Mouse (Mus musculus) embryonic facial prominence, embryonic 12.5 days (tissue): ENCODE measurements around the gene Rab43. TPM values are rescaled to one million over a fixed set of nuclear protein-coding genes. Genes with fewer than 3 reads are reported as not detected.

ENCODE experiments used
- ATAC-seq: fragments of 200-750 bp; cut with Nextera tagmentation; 2 replicates; pipeline ENCODE4 v1.8.0; 2017; ENCODE audit not compliant: insufficient number of reproducible peaks, insufficient read depth, low FRiP score, low TSS enrichment
- H3K27ac ChIP-seq: fragments of 300-500 bp; sonication (generic); 2 replicates; pipeline ENCODE4 v1.5.1; 2016; ENCODE audit warnings: mild to moderate bottlenecking
- H3K27me3 ChIP-seq: fragments of 300-500 bp; sonication (generic); 2 replicates; pipeline ENCODE4 v1.6.1; 2016; ENCODE audit warnings: mild to moderate bottlenecking, moderate library complexity
- H3K36me3 ChIP-seq: fragments of 300-500 bp; sonication (generic); 2 replicates; pipeline ENCODE4 v1.6.1; 2016; ENCODE audit warnings: mild to moderate bottlenecking
- H3K4me1 ChIP-seq: fragments of 300-500 bp; sonication (generic); 2 replicates; pipeline ENCODE4 v1.6.1; 2016
- H3K4me2 ChIP-seq: fragments of 300-500 bp; sonication (generic); replicated peaks from 2 replicates; pipeline ENCODE4 v1.6.1; 2016; ENCODE audit warnings: mild to moderate bottlenecking, moderate library complexity
- H3K4me3 ChIP-seq: fragments of 300-500 bp; sonication (generic); 2 replicates; pipeline ENCODE4 v1.5.1; 2016; ENCODE audit warnings: mild to moderate bottlenecking
- H3K9ac ChIP-seq: fragments of 300-500 bp; sonication (generic); 2 replicates; pipeline ENCODE4 v1.6.1; 2016; ENCODE audit warnings: mild to moderate bottlenecking, moderate library complexity
- H3K9me3 ChIP-seq: fragments of 300-500 bp; sonication (generic); 2 replicates; pipeline ENCODE4 v1.6.1; 2016; ENCODE audit warnings: mild to moderate bottlenecking, moderate library complexity
- WGBS: fragments of 180-500 bp; shearing (Covaris S2); methylation state at CpG from one replicate; pipeline ENCODE4 v1.1.7; 2016; 5-methylcytosine and 5-hydroxymethylcytosine counted together
- polyA plus RNA-seq: library from polyadenylated mRNA; unstranded; fragments of >200 nt; fragmentation: Nextera tagmentation; extraction: Ambion mirVana; gene quantifications from 2 replicates; pipeline ENCODE4 v1.2.1, GENCODE M21; 2016

The Rab43 gene
- polyA plus RNA-seq, 1 experiment from 2014 or later, result 12.0 TPM

DNA sequence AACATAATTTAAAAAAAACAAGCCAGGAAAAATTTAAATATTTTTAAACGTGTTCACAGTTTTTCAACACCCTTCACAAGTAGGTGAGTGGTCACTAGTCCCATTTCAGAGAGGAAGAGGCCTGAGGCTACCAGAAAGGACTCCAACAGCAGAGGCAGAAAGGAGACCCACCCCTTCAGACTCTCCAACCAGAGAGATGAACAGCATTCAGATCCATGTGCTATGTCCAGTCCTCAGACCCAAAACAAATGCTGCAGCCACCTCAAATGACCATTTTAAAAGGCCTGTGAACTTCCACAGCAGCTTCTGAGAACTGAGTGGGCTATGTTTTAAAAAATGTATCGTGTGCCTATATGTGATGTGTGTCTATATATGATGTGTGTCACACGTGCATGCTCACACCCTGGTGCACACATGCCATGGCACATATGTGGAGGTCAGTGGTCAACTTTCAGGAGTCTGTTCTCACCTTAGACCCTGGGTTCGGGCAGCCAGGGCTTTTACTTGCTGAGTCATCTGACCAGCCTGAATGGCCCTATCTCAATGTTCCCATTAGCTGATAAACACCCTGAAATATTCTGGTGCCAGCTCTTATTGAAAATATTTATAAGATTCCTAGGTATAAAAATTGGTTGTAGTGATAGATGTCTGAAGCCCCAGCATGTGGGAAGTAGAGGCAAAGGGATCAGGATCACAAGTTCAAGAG is 4.1 kb downstream of the Rab43 start:
- no peak for ATAC-seq

DNA sequence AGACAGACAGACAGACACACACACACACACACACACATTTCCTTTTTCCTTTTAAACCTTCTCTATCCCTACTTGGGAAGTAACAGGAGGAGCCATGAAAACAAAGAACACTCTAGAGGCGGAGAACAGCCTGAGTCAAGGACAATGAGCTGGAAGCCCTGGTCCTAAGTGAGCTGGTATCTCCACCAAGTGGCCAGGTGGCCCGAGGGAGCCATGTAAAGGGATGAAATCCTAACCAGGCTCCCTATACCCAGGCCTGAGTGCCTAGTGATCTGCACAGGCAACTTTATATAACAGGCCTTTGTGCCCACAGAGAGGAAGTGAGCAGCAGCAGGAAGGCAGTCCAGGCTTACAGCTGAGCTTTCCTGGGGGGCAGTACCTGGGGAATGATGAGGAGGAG is 5.1 kb downstream of the Rab43 start:
- Histone ChIP-seq H3K4me2 (no peak overlapping the region), H3K27ac (no peak overlapping the region), H3K27me3 (no peaks in the 10 kb centered on the region), H3K36me3 (peaks cover 3% of the 10 kb centered on the region; the same call in 1 of the 2 replicates), H3K4me1 (0 out of 2 replicates have a peak, but pooled peaks cover 2% of the 10 kb centered on the region), H3K9me3 (no peaks in the 10 kb centered on the region), H3K4me3 (no peak overlapping the region), H3K9ac (no peak overlapping the region)
- 50% methylated on average over 2 of the region's 2 CpGs for WGBS
- ATAC-seq, result no peak

More for the DNA sequence above, 4.1 kb downstream of the Rab43 start:
- Histone ChIP-seq H3K4me2 (no peak overlapping the region), H3K9me3 (no peaks in the 10 kb centered on the region), H3K27ac (no peak overlapping the region), H3K4me1 (peaks cover 9% of the 10 kb centered on the region; the same call in 1 of the 2 replicates), H3K9ac (no peak overlapping the region), H3K27me3 (no peaks in the 10 kb centered on the region), H3K4me3 (no peak overlapping the region), H3K36me3 (peaks cover 3% of the 10 kb centered on the region; the same call in 1 of the 2 replicates)
- WGBS, result 82% methylated on average over 4 of the region's 4 CpGs

DNA sequence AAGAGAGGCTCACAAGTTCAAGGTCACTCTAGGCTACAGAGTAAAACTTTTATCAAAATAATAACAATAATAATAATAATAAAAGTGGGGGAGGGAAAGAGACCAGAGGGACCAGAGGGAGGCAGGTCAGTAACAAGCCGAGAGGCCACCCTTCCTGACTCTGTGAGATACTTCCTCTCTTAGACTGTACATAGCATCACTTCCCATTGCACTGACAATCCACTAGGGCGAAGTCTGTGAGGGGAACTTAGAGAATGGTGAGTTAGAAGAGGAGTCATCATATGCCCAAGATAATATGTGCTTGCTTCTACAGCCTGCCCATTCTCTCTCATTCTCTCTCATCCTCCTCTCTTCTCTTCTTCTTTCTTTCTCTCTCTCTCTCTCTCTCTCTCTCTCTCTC is 5.9 kb downstream of the Rab43 start:
- peaks cover 3% of the 10 kb centered on the region; the same call in 1 of the 2 replicates for H3K36me3 ChIP-seq
- no peak for ATAC-seq

DNA sequence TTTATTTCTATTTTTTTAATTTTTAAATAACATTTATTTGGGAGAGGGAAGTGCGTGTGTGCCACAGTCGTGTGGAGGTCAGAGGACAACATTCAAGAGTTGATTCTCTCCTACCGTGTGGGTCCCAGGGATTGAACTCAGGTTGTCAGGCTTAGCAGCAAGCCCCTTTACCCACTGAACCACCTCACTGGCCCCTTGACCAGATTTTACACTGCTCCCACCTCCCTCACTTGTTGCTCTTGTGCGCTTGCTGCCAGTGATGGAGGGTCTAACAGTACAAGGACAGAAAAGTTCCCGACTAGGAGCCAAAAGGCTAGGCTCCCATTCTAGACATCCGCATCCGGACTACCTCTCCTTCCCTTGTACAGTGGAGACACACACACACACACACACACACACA is 6.5 kb downstream of the Rab43 start:
- H3K9ac ChIP-seq, result no peak overlapping the region
- 90% methylated on average over 7 of the region's 7 CpGs for WGBS
- no peak overlapping the region for H3K4me3 ChIP-seq
- H3K4me1 ChIP-seq, result 0 out of 2 replicates have a peak, but pooled peaks cover 2% of the 10 kb centered on the region
- H3K9me3 ChIP-seq, result no peaks in the 10 kb centered on the region
- H3K27ac ChIP-seq, result no peak overlapping the region
- no peak overlapping the region for H3K4me2 ChIP-seq
- no peaks in the 10 kb centered on the region for H3K27me3 ChIP-seq
- peaks cover 3% of the 10 kb centered on the region; the same call in 1 of the 2 replicates for H3K36me3 ChIP-seq
- no peak for ATAC-seq

More for the DNA sequence above, 5.9 kb downstream of the Rab43 start:
- Histone ChIP-seq H3K4me3 (no peak overlapping the region), H3K4me1 (0 out of 2 replicates have a peak, but pooled peaks cover 2% of the 10 kb centered on the region), H3K9ac (no peak overlapping the region), H3K4me2 (no peak overlapping the region), H3K9me3 (no peaks in the 10 kb centered on the region), H3K27ac (no peak overlapping the region), H3K27me3 (no peaks in the 10 kb centered on the region)
- WGBS, result 86% methylated on average over 2 of the region's 2 CpGs

DNA sequence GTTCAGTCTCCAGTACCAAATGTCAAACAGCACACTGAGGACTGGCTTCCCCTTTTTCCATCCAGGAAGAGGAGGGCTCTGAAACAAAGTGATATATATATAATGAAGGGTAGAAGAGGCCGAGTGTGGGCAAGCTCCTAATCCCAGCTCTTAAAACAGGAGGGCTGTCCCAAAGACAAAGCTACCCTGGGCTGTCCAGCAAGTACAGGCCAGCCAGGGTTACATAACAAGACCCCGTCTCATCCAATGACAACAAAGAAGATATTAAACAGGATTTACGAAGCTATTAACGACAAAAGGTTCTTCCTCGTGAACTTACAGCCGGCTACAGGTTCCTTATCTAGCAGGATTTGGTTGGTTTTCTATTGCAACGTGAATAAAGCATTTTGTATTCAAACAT is 7.1 kb downstream of the Rab43 start:
- ATAC-seq, result no peak
- Histone ChIP-seq H3K27ac (no peak overlapping the region), H3K27me3 (no peaks in the 10 kb centered on the region), H3K4me3 (no peak overlapping the region), H3K36me3 (peaks cover 3% of the 10 kb centered on the region; the same call in 1 of the 2 replicates), H3K9ac (no peak overlapping the region), H3K4me1 (0 out of 2 replicates have a peak, but pooled peaks cover 2% of the 10 kb centered on the region), H3K4me2 (no peak overlapping the region), H3K9me3 (no peaks in the 10 kb centered on the region)
- 84% methylated on average over 7 of the region's 7 CpGs for WGBS

DNA sequence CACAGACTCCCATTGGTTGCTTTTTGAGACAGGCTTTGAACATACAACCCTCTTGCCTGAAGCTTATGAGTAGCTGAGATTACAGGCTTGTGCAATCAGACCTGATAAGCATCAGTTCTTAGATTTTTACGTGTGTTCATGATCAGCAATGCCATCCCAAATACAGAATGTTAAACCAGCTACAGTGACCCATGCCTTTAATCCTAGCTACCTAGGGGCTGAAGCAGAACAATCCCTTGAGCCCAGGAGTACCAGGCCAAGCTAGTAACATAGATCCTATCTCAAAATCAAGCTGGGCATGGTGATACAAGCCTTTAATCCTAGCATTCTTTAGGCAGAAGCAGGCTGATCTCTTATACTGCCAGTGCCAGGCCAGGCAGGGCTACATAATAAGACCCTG is 7.9 kb downstream of the Rab43 start:
- Histone ChIP-seq H3K36me3 (peaks cover 3% of the 10 kb centered on the region; the same call in 1 of the 2 replicates), H3K27me3 (no peaks in the 10 kb centered on the region), H3K9me3 (no peaks in the 10 kb centered on the region), H3K27ac (no peak overlapping the region), H3K9ac (no peak overlapping the region), H3K4me1 (no peaks in the 10 kb centered on the region), H3K4me3 (no peak overlapping the region), H3K4me2 (no peak overlapping the region)
- ATAC-seq, result no peak
- 85% methylated on average over 1 of the region's 1 CpGs for WGBS

DNA sequence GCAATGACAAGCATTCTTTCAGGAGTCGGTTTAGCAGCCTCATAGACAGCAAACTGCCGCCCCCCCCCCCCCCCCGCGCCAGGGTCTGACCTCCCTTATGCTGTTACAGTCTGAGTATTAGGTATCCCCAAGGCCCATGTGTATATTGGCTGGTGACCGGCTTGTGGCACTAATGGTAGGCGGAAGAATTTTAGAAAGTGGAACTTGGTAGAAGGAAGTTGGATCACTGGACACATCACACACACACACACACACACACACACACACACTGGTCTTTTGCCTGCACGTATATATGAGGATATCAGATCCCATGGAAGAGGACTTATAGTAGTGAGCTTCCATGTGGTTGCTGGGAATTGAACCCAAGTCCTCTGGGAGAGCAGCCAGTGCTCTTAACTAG is 9.5 kb downstream of the Rab43 start:
- Histone ChIP-seq H3K4me1 (no peaks in the 10 kb centered on the region), H3K27ac (no peak overlapping the region), H3K4me2 (no peak overlapping the region), H3K9ac (no peak overlapping the region), H3K36me3 (no peaks in the 10 kb centered on the region; the same call in 1 of the 2 replicates), H3K9me3 (no peaks in the 10 kb centered on the region), H3K27me3 (no peaks in the 10 kb centered on the region), H3K4me3 (no peak overlapping the region)
- ATAC-seq, result no peak
- WGBS, result 83% methylated on average over 7 of the region's 7 CpGs

DNA sequence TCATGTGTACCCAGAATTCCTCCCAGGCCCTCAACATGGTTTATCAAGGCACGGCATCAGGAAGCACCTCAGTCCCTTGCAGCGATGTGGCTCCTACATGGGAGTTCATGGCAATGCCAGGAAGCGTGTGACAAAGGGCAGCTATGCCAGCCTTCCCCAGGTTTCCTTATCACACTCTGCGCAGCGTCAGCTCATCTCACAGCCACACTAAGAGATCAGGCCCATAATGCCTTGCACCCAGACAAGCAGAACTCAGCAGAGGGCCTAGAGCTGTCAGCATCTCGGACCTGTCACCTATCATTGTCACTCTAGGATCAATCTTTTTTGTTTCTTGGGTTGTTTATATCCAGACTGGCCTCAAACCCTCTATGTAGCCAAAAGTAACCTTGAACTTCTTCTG is 12.4 kb downstream of the Rab43 start:
- 84% methylated on average over 6 of the region's 6 CpGs for WGBS
- no peak overlapping the region for H3K9ac ChIP-seq
- no peaks in the 10 kb centered on the region; the same call in 1 of the 2 replicates for H3K36me3 ChIP-seq
- no peak for ATAC-seq
- no peak overlapping the region for H3K27ac ChIP-seq
- H3K4me1 ChIP-seq, result no peaks in the 10 kb centered on the region
- H3K4me2 ChIP-seq, result no peak overlapping the region
- no peak overlapping the region for H3K4me3 ChIP-seq
- no peaks in the 10 kb centered on the region for H3K9me3 ChIP-seq
- no peaks in the 10 kb centered on the region for H3K27me3 ChIP-seq

DNA sequence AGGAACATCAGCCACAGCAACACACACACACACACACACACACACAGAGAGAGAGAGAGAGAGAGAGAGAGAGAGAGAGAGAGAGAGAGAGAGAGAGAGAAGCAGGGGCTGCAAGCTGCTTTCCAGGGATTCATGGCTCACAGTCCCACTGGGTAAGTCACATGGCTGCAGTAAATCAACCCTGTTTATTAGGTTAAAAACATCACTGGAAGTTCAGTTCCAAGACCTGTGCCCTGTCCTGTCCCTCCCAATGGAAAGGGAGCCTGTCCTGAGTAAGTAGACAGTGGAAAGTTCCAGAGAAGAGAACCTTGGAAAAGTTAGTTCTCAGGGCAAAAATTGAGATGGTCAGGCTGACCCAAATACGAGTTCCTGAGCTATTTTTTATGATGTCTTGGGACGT is 14.6 kb downstream of the Rab43 start:
- H3K9me3 ChIP-seq, result no peaks in the 10 kb centered on the region
- 40% methylated on average over 2 of the region's 2 CpGs for WGBS
- no peak overlapping the region for H3K27ac ChIP-seq
- H3K4me2 ChIP-seq, result no peak overlapping the region
- peaks cover 3% of the 10 kb centered on the region for H3K36me3 ChIP-seq
- no peak overlapping the region for H3K4me3 ChIP-seq
- no peak overlapping the region for H3K9ac ChIP-seq
- no peaks in the 10 kb centered on the region for H3K27me3 ChIP-seq
- no peaks in the 10 kb centered on the region for H3K4me1 ChIP-seq
- ATAC-seq, result no peak

DNA sequence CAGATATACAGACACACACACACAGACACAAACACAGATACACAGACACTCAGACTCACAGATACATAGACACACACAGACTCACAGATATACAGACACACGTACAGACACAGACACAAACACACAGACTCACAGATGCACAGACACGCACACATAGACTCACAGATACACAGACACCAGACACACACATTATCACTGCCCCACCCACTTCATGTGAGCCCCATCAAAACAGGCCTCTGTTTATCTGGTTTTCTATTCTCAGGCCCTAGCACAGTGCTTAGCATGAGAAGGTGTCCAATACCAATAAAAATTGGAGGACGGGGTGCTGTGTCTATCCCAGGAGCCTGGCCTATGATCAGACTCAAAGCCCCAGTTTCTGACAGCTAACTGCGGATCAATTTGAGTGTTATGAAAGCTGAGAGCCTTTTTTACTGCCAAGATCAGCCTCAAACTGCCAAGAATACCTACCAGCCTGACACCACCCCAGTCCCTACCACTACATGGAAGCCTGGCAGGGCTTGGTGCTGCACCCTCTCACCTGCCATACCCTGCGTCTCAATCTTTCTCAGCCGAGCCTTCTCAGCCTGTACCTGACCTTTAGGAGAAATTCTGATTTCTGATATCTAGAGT is 15.6 kb downstream of the Rab43 start:
- 85% methylated on average over 6 of the region's 6 CpGs for WGBS
- Histone ChIP-seq H3K9ac (peak overlapping the region; percentile 20; the same call in 1 of the 2 replicates), H3K9me3 (no peaks in the 10 kb centered on the region), H3K27me3 (no peaks in the 10 kb centered on the region), H3K4me2 (no peak overlapping the region), H3K4me3 (no peak overlapping the region), H3K36me3 (peaks cover 11% of the 10 kb centered on the region), H3K27ac (no peak overlapping the region), H3K4me1 (no peaks in the 10 kb centered on the region)
- ATAC-seq, result no peak

DNA sequence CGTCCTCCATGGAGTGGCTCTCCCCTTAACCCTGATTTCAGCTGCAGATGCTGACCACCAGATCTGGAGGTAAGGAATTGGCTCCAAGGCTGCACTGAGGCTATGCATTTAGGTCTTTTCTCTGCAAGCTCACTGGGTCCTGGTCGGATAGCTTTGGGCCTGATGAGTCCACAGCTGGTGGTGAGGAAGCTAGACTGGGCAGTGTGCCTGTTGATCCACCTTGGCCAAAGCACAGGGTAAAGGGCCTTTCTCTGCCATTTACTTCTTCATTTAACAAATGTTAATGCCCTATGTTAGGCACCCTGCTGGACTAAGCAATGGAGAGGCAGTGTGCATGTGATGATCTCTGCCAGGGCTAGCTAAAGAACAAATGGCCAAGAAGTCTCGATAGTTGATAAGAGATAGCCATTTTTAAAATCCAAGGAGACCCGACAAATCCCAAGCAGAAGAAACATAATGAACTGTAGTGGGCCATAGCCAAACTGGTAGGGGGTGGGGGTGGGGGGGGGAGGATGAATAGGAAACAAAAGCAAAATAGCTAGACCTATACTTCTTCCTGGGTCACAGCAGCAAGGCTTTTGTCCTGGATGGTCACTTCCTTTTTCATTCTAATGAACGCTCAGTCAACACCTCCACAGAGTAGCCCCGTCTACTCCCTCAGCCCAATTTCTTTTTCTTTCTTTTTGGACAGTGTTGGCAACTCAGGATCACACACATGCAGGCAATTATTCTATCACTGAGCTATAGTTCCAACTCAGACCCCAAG is 16.4 kb downstream of the Rab43 start:
- Histone ChIP-seq H3K9me3 (no peaks in the 10 kb centered on the region), H3K4me1 (no peaks in the 10 kb centered on the region), H3K4me2 (no peak overlapping the region), H3K4me3 (no peak overlapping the region), H3K27ac (no peak overlapping the region), H3K9ac (no peak overlapping the region; the same call in 1 of the 2 replicates), H3K36me3 (peaks cover 11% of the 10 kb centered on the region), H3K27me3 (no peaks in the 10 kb centered on the region)
- WGBS, result 72% methylated on average over 6 of the region's 6 CpGs
- no peak for ATAC-seq
